Mouse (Mus musculus): Measurements from ENCODE around the gene Kmt2c.
"Not testable (repeated sequence)": the region's sequence is repeated elsewhere in the genome, so short reads cannot be mapped to it uniquely, and the experiment has no call there.

Kmt2c gene

DNA sequence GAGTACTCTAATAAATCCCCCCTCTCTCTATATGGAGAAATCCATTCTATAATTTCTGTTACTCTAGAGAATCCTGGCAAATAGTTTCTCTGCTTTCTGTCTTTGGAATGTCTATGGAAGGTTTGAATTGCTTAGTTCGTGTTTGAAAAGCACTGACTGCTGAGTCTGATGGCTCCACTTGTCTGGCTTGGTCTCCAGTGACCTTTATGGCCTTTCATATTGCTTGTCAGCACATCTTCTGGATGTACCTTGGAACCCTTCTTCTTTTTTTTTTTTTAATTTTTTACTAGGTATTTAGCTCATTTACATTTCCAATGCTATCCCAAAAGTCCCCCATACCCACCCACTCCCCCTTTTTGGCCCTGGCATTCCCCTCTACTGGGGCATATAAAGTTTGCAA, 274.2 kb downstream of the Kmt2c start:
- not testable (repeated sequence) for DNase-seq (ENCODE audit: low read depth, low spot score)

DNA sequence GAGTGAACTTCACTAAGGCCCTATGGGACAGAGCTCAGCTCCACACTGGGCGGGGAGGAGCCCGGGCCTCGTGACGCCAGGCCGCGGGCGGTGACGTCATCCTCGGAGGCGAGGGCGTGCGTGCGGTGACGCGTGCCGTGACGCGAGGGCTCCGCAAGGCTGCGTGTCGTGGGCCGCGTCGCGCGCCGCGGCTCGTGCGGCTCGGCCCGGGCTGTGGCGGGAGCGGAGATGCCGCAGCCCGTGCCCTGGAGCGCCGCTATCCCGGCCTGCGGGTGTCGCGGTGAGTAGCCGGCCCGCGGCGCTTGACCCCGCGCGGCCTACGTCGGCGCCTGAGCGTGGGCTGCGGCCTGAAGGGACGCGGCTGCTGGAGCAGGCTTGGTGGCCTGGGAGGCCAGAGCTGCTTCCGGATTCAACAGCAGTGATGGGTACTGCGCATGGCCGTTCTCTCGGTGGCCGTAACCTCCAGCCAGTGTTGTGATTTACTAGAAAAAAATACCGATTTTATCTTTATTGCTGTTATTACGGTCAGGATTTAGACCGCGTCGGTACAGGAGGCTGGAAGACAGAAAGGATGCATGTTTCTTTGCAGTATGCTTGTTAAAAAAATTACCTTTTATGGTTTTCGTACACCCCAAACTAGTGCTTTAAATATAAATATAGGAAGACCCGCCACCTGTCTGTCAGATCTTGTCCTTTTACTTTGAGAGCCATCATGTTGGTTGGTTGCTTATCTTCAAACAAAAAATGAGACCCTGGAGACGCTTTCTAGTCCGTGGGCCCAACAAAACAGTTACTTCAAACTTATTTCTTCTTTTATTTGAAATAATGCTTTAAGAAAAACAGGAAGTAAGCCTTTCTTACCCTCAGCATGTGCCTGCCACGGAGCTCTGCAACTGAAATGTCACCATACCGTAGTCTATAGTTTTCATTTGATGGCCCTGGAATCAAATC, 275.6 kb downstream of the Kmt2c start, which contains the start of gene E130116L18Rik:
Gene E130116L18Rik, minus strand, starts transcription at position 402 of the 951 bp plus-strand sequence.
- peak; percentile 75 for DNase-seq (ENCODE audit: low read depth, low spot score)
